Mouse (Mus musculus): ENCODE data around the gene C1qtnf4. TPM values are rescaled to one million over a fixed set of nuclear protein-coding genes. Genes with fewer than 3 reads are reported as not detected.

Gene C1qtnf4
- 1.7 and 2.7 TPM in 2 replicates for polyA plus RNA-seq (2012; rRNA removed)

- TF ChIP-seq CTCF (IDR thresholded peaks at IDR 0.05; ENCODE audit: extremely low read depth, insufficient read depth, insufficient read length, insufficient replicate concordance) = no peak
- no peak for TF ChIP-seq POLR2A (IDR thresholded peaks at IDR 0.05; ENCODE audit: low read depth, low read length)
- Histone ChIP-seq H3K27ac (ENCODE audit: insufficient read depth, low read length) (no peak within 1 kb of the TSS), H3K4me3 (ENCODE audit: extremely low read depth, insufficient read depth, insufficient read length) (no peak within 1 kb of the TSS), H3K4me1 (ENCODE audit: control insufficient read depth, insufficient read depth, insufficient read length) (peaks cover 15% of the 10 kb centered on the region; the same call in 1 of the 2 replicates), H3K36me3 (ENCODE audit: control insufficient read depth, insufficient read depth, low read length) (no peaks in the 10 kb centered on the region), H3K27me3 (ENCODE audit: control insufficient read depth, insufficient read depth, low read length) (peaks cover 16% of the 10 kb centered on the region)
- DNase-seq (ENCODE audit: low read depth in 1 of 2, low spot score in 2 of 2) = no peak
- 8% methylated on average over 44 of the region's 45 CpGs for WGBS
Observed at GRCm38 (mm10) chr2:90885218-90886041, at the start of gene C1qtnf4. TSS of gene C1qtnf4 (plus strand) at chr2:90885860.

GRCm38 (mm10) chr2:90838621-90839020 is 47.0 kb upstream of the C1qtnf4 start:
- no peaks in the 10 kb centered on the region for H3K36me3 ChIP-seq (ENCODE audit: control insufficient read depth, insufficient read depth, low read length)
- no peaks in the 10 kb centered on the region for H3K4me1 ChIP-seq (ENCODE audit: control insufficient read depth, insufficient read depth, insufficient read length)
- H3K4me3 ChIP-seq (ENCODE audit: extremely low read depth, insufficient read depth, insufficient read length) = no peak overlapping the region
- no peak for DNase-seq (ENCODE audit: low read depth in 1 of 2, low spot score in 2 of 2)
- WGBS = 89% methylated on average over 2 of the region's 2 CpGs
- no peak overlapping the region for H3K27ac ChIP-seq (ENCODE audit: insufficient read depth, low read length)
- no peaks in the 10 kb centered on the region for H3K27me3 ChIP-seq (ENCODE audit: control insufficient read depth, insufficient read depth, low read length)
- no peak for TF ChIP-seq POLR2A (IDR thresholded peaks at IDR 0.05; ENCODE audit: low read depth, low read length)
- TF ChIP-seq CTCF (IDR thresholded peaks at IDR 0.05; ENCODE audit: extremely low read depth, insufficient read depth, insufficient read length, insufficient replicate concordance) = no peak

GRCm38 (mm10) chr2:90843666-90844065 is 42.0 kb upstream of the C1qtnf4 start:
- Histone ChIP-seq H3K36me3 (ENCODE audit: control insufficient read depth, insufficient read depth, low read length) (no peaks in the 10 kb centered on the region), H3K27ac (ENCODE audit: insufficient read depth, low read length) (no peak overlapping the region), H3K4me3 (ENCODE audit: extremely low read depth, insufficient read depth, insufficient read length) (no peak overlapping the region), H3K4me1 (ENCODE audit: control insufficient read depth, insufficient read depth, insufficient read length) (peaks cover 3% of the 10 kb centered on the region; the same call in 1 of the 2 replicates), H3K27me3 (ENCODE audit: control insufficient read depth, insufficient read depth, low read length) (no peaks in the 10 kb centered on the region)
- TF ChIP-seq CTCF (IDR thresholded peaks at IDR 0.05; ENCODE audit: extremely low read depth, insufficient read depth, insufficient read length, insufficient replicate concordance) = no peak
- no peak for TF ChIP-seq POLR2A (IDR thresholded peaks at IDR 0.05; ENCODE audit: low read depth, low read length)
- WGBS = 78% methylated on average over 1 of the region's 1 CpGs
- no peak for DNase-seq (ENCODE audit: low read depth in 1 of 2, low spot score in 2 of 2)

- no peak for TF ChIP-seq CTCF (IDR thresholded peaks at IDR 0.05; ENCODE audit: extremely low read depth, insufficient read depth, insufficient read length, insufficient replicate concordance)
- TF ChIP-seq POLR2A (IDR thresholded peaks at IDR 0.05; ENCODE audit: low read depth, low read length) = no peak
- WGBS = 93% methylated on average over 5 of the region's 5 CpGs
- H3K27ac ChIP-seq (ENCODE audit: insufficient read depth, low read length) = no peak overlapping the region
- H3K4me1 ChIP-seq (ENCODE audit: control insufficient read depth, insufficient read depth, insufficient read length) = peaks cover 3% of the 10 kb centered on the region; the same call in 1 of the 2 replicates
- no peaks in the 10 kb centered on the region for H3K36me3 ChIP-seq (ENCODE audit: control insufficient read depth, insufficient read depth, low read length)
- H3K4me3 ChIP-seq (ENCODE audit: extremely low read depth, insufficient read depth, insufficient read length) = no peak overlapping the region
- no peak for DNase-seq (ENCODE audit: low read depth in 1 of 2, low spot score in 2 of 2)
- no peaks in the 10 kb centered on the region for H3K27me3 ChIP-seq (ENCODE audit: control insufficient read depth, insufficient read depth, low read length)
Observed at GRCm38 (mm10) chr2:90844262-90844661, 41.4 kb upstream of the C1qtnf4 start.

GRCm38 (mm10) chr2:90845234-90845633 is 40.4 kb upstream of the C1qtnf4 start:
- no peak for DNase-seq (ENCODE audit: low read depth in 1 of 2, low spot score in 2 of 2)
- H3K36me3 ChIP-seq (ENCODE audit: control insufficient read depth, insufficient read depth, low read length) = peaks cover under 1% of the 10 kb centered on the region; the same call in 1 of the 2 replicates
- H3K4me1 ChIP-seq (ENCODE audit: control insufficient read depth, insufficient read depth, insufficient read length) = peaks cover 3% of the 10 kb centered on the region; the same call in 1 of the 2 replicates
- TF ChIP-seq POLR2A (IDR thresholded peaks at IDR 0.05; ENCODE audit: low read depth, low read length) (no peak), CTCF (IDR thresholded peaks at IDR 0.05; ENCODE audit: extremely low read depth, insufficient read depth, insufficient read length, insufficient replicate concordance) (no peak)
- no peak overlapping the region for H3K4me3 ChIP-seq (ENCODE audit: extremely low read depth, insufficient read depth, insufficient read length)
- 92% methylated on average over 5 of the region's 5 CpGs for WGBS
- H3K27me3 ChIP-seq (ENCODE audit: control insufficient read depth, insufficient read depth, low read length) = no peaks in the 10 kb centered on the region
- no peak overlapping the region for H3K27ac ChIP-seq (ENCODE audit: insufficient read depth, low read length)

DNA sequence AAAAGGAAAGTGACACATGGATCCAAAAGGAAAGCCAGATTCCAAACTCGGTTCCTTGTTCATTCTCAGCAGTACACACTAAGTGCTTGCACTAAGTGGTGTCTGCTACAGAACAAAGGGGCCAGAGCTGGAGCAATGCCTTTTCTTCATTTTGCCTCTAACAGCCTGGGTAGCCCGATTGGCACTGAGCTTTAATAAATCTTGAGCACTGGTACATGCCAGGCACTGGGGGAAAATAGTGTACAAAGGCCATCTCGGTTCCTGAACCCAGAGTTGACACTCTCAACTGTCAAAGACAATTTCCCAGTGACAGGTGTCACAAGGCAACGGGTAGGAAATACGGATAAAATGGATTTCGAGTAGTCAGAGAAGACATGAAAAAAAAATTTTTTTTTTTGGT is 39.5 kb upstream of the C1qtnf4 start:
- 78% methylated on average over 6 of the region's 6 CpGs for WGBS
- TF ChIP-seq POLR2A (IDR thresholded peaks at IDR 0.05; ENCODE audit: low read depth, low read length) (no peak), CTCF (IDR thresholded peaks at IDR 0.05; ENCODE audit: extremely low read depth, insufficient read depth, insufficient read length, insufficient replicate concordance) (no peak)
- Histone ChIP-seq H3K4me3 (ENCODE audit: extremely low read depth, insufficient read depth, insufficient read length) (no peak overlapping the region), H3K27ac (ENCODE audit: insufficient read depth, low read length) (no peak overlapping the region), H3K36me3 (ENCODE audit: control insufficient read depth, insufficient read depth, low read length) (peaks cover 4% of the 10 kb centered on the region; the same call in 1 of the 2 replicates), H3K4me1 (ENCODE audit: control insufficient read depth, insufficient read depth, insufficient read length) (peaks cover 3% of the 10 kb centered on the region; the same call in 1 of the 2 replicates), H3K27me3 (ENCODE audit: control insufficient read depth, insufficient read depth, low read length) (no peaks in the 10 kb centered on the region)
- no peak for DNase-seq (ENCODE audit: low read depth in 1 of 2, low spot score in 2 of 2)

DNA sequence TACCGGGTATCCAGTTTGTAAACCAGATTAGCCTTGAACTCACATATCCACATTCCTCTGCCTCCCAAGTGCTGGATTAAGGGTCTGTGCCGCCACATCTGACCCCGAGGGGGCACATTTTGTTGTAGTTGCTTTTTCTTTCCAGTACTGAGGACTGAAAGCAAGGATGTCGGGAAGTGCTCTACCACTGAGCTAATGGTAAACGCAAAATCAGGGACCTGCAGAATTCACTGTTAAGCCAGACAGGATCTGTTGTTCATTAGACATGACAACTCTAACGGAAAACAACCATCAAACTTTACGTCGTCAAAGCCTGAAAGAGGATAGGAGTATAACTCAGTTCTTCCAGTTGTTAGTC is 39.1 kb upstream of the C1qtnf4 start:
- no peak for TF ChIP-seq POLR2A (IDR thresholded peaks at IDR 0.05; ENCODE audit: low read depth, low read length)
- no peak for TF ChIP-seq CTCF (IDR thresholded peaks at IDR 0.05; ENCODE audit: extremely low read depth, insufficient read depth, insufficient read length, insufficient replicate concordance)
- peak overlapping the region; percentile 62 for H3K4me3 ChIP-seq (ENCODE audit: extremely low read depth, insufficient read depth, insufficient read length)
- peak overlapping the region; percentile 39 for H3K27ac ChIP-seq (ENCODE audit: insufficient read depth, low read length)
- 6% methylated on average over 8 of the region's 8 CpGs for WGBS
- H3K36me3 ChIP-seq (ENCODE audit: control insufficient read depth, insufficient read depth, low read length) = peaks cover 4% of the 10 kb centered on the region; the same call in 1 of the 2 replicates
- peaks cover 3% of the 10 kb centered on the region; the same call in 1 of the 2 replicates for H3K4me1 ChIP-seq (ENCODE audit: control insufficient read depth, insufficient read depth, insufficient read length)
- DNase-seq (ENCODE audit: low read depth in 1 of 2, low spot score in 2 of 2) = no peak
- no peaks in the 10 kb centered on the region for H3K27me3 ChIP-seq (ENCODE audit: control insufficient read depth, insufficient read depth, low read length)
